Mouse (Mus musculus): ENCODE data around the gene Sgcd. TPM values are rescaled to one million over a fixed set of nuclear protein-coding genes. Genes with fewer than 3 reads are reported as not detected.

Gene Sgcd
- polyA plus RNA-seq, 1 experiment from 2014 or later: not detected

DNA sequence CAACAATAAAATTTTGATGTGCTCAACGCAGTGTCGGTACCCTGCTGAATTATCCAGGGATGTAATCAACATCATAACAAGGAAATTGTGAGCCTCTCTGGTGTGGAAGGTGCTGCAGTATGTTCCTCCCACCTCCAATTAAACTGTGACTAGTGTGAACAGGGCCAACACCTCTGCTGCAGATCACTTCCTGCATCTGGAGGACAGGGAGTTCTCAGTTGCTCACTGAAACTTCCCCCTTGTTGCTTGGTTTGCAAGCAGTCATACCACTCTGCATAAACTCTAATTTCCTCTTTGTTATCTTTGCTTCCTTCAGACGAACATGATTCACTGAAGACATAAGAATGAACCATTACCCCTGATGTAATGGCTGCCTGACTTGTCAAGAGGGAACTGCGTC, 925.1 kb downstream of the Sgcd start:
- 36% methylated on average over 4 of the region's 4 CpGs for WGBS (ENCODE audit: missing documents)
- H3K27ac ChIP-seq: no peak overlapping the region
- H3K4me3 ChIP-seq (ENCODE audit: inconsistent target): no peak overlapping the region
- no peaks in the 10 kb centered on the region for H3K36me3 ChIP-seq (ENCODE audit: inconsistent target)
- no peaks in the 10 kb centered on the region for H3K79me2 ChIP-seq (ENCODE audit: inconsistent target)

- no peak overlapping the region for H3K4me3 ChIP-seq (ENCODE audit: inconsistent target)
- 75% methylated on average over 2 of the region's 2 CpGs for WGBS (ENCODE audit: missing documents)
- H3K27ac ChIP-seq: no peak overlapping the region
- H3K79me2 ChIP-seq (ENCODE audit: inconsistent target): no peaks in the 10 kb centered on the region
- H3K36me3 ChIP-seq (ENCODE audit: inconsistent target): no peaks in the 10 kb centered on the region
Observed at GRCm38 (mm10) chr11:47050390-47050789, 938.4 kb downstream of the Sgcd start.

DNA sequence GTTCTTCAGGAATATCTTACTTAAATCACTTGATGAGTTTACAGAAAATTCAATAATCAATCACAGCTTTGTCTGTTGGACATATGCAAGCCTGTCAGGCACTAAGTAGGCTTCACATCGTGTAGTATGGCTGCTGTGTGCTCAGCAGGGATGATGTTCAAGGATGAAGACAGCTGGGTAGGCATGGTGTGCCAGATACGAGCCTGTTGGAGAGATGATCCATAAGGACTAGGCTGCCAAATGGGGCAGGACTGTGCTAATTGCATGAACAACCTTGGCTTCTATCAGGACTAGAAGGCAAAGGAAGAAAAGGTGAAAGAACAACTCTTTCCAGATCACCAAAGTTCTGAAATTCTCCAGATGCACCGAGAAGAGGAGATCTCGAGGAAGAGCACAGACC, 939.0 kb downstream of the Sgcd start:
- no peak overlapping the region for H3K27ac ChIP-seq
- no peaks in the 10 kb centered on the region for H3K36me3 ChIP-seq (ENCODE audit: inconsistent target)
- H3K79me2 ChIP-seq (ENCODE audit: inconsistent target): no peaks in the 10 kb centered on the region
- 79% methylated on average over 4 of the region's 4 CpGs for WGBS (ENCODE audit: missing documents)
- H3K4me3 ChIP-seq (ENCODE audit: inconsistent target): no peak overlapping the region

DNA sequence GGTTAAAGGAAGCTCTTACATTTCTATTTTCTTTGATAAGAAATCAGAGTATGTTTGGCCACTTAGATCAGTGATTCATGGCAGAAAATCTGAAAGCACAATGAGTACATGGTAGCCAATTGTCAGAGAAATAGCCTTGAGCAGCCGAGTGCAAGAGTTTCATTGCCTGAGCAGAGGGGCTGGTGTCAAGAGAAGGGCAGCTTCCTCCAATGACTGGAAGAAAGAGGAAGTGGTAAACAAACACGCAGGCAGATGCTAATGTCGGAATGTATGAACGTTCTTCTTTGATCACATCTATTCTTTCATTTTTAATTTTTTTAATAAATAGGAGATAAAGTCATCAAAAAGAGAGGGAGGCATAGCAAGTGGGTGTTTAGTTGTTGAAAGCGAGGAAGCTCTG, 956.5 kb downstream of the Sgcd start:
- H3K36me3 ChIP-seq (ENCODE audit: inconsistent target): no peaks in the 10 kb centered on the region
- H3K79me2 ChIP-seq (ENCODE audit: inconsistent target): no peaks in the 10 kb centered on the region
- no peak overlapping the region for H3K27ac ChIP-seq
- no peak overlapping the region for H3K4me3 ChIP-seq (ENCODE audit: inconsistent target)
- WGBS (ENCODE audit: missing documents): 24% methylated on average over 5 of the region's 5 CpGs

GRCm38 (mm10) chr11:47020874-47021273, 967.9 kb downstream of the Sgcd start:
- Histone ChIP-seq H3K36me3 (ENCODE audit: inconsistent target) (no peaks in the 10 kb centered on the region), H3K4me3 (ENCODE audit: inconsistent target) (no peak overlapping the region), H3K27ac (no peak overlapping the region), H3K79me2 (ENCODE audit: inconsistent target) (no peaks in the 10 kb centered on the region)
- WGBS (ENCODE audit: missing documents): 78% methylated on average over 6 of the region's 6 CpGs

- no peak overlapping the region for H3K4me3 ChIP-seq (ENCODE audit: inconsistent target)
- H3K27ac ChIP-seq: no peak overlapping the region
- H3K36me3 ChIP-seq (ENCODE audit: inconsistent target): no peaks in the 10 kb centered on the region
- H3K79me2 ChIP-seq (ENCODE audit: inconsistent target): no peaks in the 10 kb centered on the region
- 80% methylated on average over 2 of the region's 2 CpGs for WGBS (ENCODE audit: missing documents)
Observed at GRCm38 (mm10) chr11:47018139-47018538, 970.6 kb downstream of the Sgcd start.

- 71% methylated on average over 2 of the region's 2 CpGs for WGBS (ENCODE audit: missing documents)
- Histone ChIP-seq H3K79me2 (ENCODE audit: inconsistent target) (no peaks in the 10 kb centered on the region), H3K4me3 (ENCODE audit: inconsistent target) (no peak overlapping the region), H3K27ac (no peak overlapping the region), H3K36me3 (ENCODE audit: inconsistent target) (no peaks in the 10 kb centered on the region)
Observed at GRCm38 (mm10) chr11:47015683-47016082, 973.1 kb downstream of the Sgcd start.

DNA sequence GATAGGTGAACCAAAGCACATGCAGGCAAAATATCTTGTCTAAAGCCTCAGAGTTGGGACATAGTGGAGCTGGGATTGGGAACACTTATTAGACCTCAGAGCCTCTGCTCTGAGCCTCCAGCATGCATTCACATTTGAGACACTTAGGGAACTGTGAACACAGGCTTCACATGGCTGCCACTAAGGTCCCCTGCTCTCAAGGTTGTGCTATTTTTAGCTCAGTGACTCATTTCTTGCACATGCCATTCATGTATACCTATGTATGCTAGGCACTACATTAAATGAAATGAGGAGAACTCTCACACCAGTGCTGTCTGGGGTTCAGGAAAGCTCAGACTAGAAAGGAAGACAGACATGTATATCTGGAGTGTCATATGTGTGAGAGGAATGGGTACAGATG, 974.5 kb downstream of the Sgcd start:
- no peak overlapping the region for H3K4me3 ChIP-seq (ENCODE audit: inconsistent target)

DNA sequence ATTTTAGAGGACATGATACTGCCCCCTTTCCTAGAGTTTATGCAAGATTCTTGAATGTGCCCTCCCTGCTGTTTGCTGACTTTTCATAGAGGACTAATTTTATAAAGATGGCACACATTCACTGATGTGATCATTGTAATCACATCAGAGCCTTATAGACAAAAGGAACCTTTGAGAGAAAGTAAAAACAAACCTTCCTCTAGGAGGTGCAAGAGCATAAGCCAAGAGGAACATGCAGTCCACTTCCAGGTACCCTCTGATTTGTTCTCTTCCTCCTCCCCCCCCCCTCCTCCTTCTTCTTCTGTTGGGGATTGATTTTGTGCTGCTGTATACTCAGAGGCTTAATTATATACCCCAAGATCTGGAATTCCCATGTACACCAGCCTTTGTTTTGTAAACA, 978.6 kb downstream of the Sgcd start:
- Histone ChIP-seq H3K27ac (no peak overlapping the region), H3K4me3 (ENCODE audit: inconsistent target) (no peak overlapping the region), H3K79me2 (ENCODE audit: inconsistent target) (no peaks in the 10 kb centered on the region), H3K36me3 (ENCODE audit: inconsistent target) (no peaks in the 10 kb centered on the region)

More for the DNA sequence above, 974.5 kb downstream of the Sgcd start:
- Histone ChIP-seq H3K27ac (no peak overlapping the region), H3K36me3 (ENCODE audit: inconsistent target) (no peaks in the 10 kb centered on the region), H3K79me2 (ENCODE audit: inconsistent target) (no peaks in the 10 kb centered on the region)

- Histone ChIP-seq H3K36me3 (ENCODE audit: inconsistent target) (no peaks in the 10 kb centered on the region), H3K27ac (no peak overlapping the region), H3K4me3 (ENCODE audit: inconsistent target) (no peak overlapping the region), H3K79me2 (ENCODE audit: inconsistent target) (no peaks in the 10 kb centered on the region)
- 90% methylated on average over 1 of the region's 1 CpGs for WGBS (ENCODE audit: missing documents)
Observed at GRCm38 (mm10) chr11:47005301-47005875, 983.4 kb downstream of the Sgcd start.

DNA sequence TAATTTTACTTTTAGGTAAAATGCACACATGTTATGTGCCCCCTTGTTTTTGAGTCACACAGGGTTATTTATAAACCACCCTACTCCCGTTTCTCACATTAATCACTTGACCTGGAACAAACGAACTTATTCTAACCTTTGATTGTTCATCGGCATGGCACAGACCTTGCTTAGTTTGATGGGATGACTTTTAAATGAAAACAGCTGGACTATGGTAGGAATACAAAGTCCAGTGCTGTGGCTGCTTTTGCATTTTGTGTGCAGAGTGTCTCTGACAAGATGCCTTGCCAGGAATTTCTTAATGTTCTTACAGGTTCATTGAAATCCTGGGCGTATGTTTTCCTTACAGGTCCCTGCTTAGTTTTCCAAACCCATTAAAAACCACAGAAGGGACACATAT, 1049.5 kb downstream of the Sgcd start:
- Histone ChIP-seq H3K79me2 (ENCODE audit: inconsistent target) (no peaks in the 10 kb centered on the region), H3K36me3 (ENCODE audit: inconsistent target) (no peaks in the 10 kb centered on the region), H3K27ac (no peak overlapping the region), H3K4me3 (ENCODE audit: inconsistent target) (no peak overlapping the region)
- 73% methylated on average over 4 of the region's 4 CpGs for WGBS (ENCODE audit: missing documents)

- Histone ChIP-seq H3K27ac (no peak overlapping the region), H3K36me3 (ENCODE audit: inconsistent target) (no peaks in the 10 kb centered on the region), H3K79me2 (ENCODE audit: inconsistent target) (no peaks in the 10 kb centered on the region), H3K4me3 (ENCODE audit: inconsistent target) (no peak overlapping the region)
- 87% methylated on average over 1 of the region's 1 CpGs for WGBS (ENCODE audit: missing documents)
Observed at GRCm38 (mm10) chr11:46924946-46925345, 1063.8 kb downstream of the Sgcd start.

- H3K36me3 ChIP-seq (ENCODE audit: inconsistent target): no peaks in the 10 kb centered on the region
- no peak overlapping the region for H3K27ac ChIP-seq
- WGBS (ENCODE audit: missing documents): 100% methylated on average over 1 of the region's 1 CpGs
- no peak overlapping the region for H3K4me3 ChIP-seq (ENCODE audit: inconsistent target)
- no peaks in the 10 kb centered on the region for H3K79me2 ChIP-seq (ENCODE audit: inconsistent target)
Observed at GRCm38 (mm10) chr11:46920244-46920643, 1068.5 kb downstream of the Sgcd start.

DNA sequence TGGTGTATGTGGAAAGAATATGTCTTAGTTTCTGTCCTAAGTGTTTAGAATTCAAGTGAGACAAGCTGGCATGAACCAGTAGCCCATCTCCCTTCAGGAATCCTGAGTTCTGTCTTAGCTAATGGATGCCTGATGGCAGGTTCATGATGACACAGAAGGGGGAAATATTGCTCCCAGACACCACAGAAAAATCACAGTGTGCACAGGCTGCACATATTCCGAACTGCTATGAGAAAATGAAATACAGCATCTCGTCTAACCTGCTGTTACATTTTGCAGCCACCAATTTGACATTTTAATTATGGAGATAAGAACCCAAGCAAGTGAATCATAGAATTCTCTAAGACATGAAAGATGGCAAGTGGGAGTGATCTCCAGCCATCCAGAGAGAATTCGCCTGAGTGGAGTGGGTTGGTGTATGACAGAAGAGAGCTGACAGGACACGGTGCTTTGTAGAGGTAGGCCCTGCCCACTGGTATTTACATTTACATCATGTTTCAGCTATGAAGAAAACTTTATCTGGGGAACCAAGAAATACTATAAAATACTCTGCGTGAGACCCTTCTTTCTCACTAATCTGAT, 1076.0 kb downstream of the Sgcd start:
- WGBS (ENCODE audit: missing documents): 88% methylated on average over 5 of the region's 5 CpGs
- Histone ChIP-seq H3K27ac (no peak overlapping the region), H3K36me3 (ENCODE audit: inconsistent target) (no peaks in the 10 kb centered on the region), H3K4me3 (ENCODE audit: inconsistent target) (no peak overlapping the region), H3K79me2 (ENCODE audit: inconsistent target) (no peaks in the 10 kb centered on the region)

GRCm38 (mm10) chr11:46904281-46904680, 1084.5 kb downstream of the Sgcd start:
- WGBS (ENCODE audit: missing documents): 90% methylated on average over 1 of the region's 1 CpGs
- Histone ChIP-seq H3K4me3 (ENCODE audit: inconsistent target) (no peak overlapping the region), H3K27ac (no peak overlapping the region), H3K36me3 (ENCODE audit: inconsistent target) (no peaks in the 10 kb centered on the region), H3K79me2 (ENCODE audit: inconsistent target) (no peaks in the 10 kb centered on the region)

- 91% methylated on average over 3 of the region's 3 CpGs for WGBS (ENCODE audit: missing documents)
- Histone ChIP-seq H3K79me2 (ENCODE audit: inconsistent target) (no peaks in the 10 kb centered on the region), H3K36me3 (ENCODE audit: inconsistent target) (no peaks in the 10 kb centered on the region), H3K4me3 (ENCODE audit: inconsistent target) (no peak overlapping the region), H3K27ac (no peak overlapping the region)
Observed at GRCm38 (mm10) chr11:46889093-46889492, 1099.7 kb downstream of the Sgcd start.

Data from macrophage (primary cell).